Mouse (Mus musculus): ENCODE data around the gene Noxred1. TPM values are rescaled to one million over a fixed set of nuclear protein-coding genes. Genes with fewer than 3 reads are reported as not detected.

Gene Noxred1
- polyA plus RNA-seq, 1 experiment = 4.8 TPM

DNA sequence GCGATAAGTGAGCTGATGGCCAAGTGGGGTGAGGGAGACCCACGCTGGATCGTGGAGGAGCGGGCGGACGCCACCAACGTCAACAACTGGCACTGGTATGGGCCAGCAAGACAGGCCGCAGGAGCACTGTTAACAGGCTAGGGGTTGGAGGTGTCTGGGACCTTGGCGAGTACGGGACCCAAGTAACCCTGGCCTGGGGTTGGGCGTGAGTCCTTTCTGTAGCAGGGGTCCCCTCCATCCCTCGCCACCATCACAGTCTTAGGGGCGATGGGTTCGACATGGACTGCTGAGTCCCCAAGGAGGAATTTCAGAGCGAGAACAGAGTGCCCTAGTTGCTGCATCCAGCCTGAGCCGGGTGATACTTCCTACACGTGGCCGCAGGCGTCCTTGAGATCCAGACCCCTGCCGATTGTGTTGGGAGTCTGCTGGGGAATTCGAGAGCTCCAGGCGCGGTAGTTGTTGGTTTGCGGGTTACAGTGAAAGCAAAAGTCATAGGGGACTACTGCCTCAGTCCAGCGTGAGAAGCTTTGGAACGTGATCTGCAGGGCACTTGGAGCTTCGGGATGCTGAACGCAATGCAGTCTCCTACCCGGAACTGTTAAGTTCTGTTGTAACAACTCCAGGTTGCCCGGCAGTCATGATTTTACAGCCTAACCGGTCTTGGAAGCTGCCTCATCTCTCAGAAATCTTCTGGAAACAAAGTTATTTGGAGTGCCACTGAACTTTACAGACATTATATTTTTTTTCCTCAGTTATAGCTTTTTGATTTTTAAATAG lies 28.5 kb upstream of the Noxred1 start:
- Histone ChIP-seq H3K27me3 (ENCODE audit: control insufficient read depth, insufficient read depth, low read length, poor library complexity, severe bottlenecking) (no peaks in the 10 kb centered on the region), H3K9ac (ENCODE audit: low read depth, poor library complexity, severe bottlenecking) (peak overlapping the region; percentile 55), H3K36me3 (ENCODE audit: control insufficient read depth, insufficient read depth, low read length, poor library complexity, severe bottlenecking) (peaks cover 35% of the 10 kb centered on the region), H3K4me3 (ENCODE audit: low read depth, low read length) (peak overlapping the region; percentile 78), H3K27ac (ENCODE audit: insufficient read depth, low read length) (peak overlapping the region; percentile 3), H3K9me3 (replicated peaks; ENCODE audit: control insufficient read depth, insufficient read depth, low read length, poor library complexity, severe bottlenecking) (no peaks in the 10 kb centered on the region), H3K4me1 (ENCODE audit: control insufficient read depth, insufficient read depth, low read length) (no peaks in the 10 kb centered on the region)
- TF ChIP-seq POLR2A (IDR thresholded peaks at IDR 0.05; ENCODE audit: insufficient read depth, low read length) (no peak), CTCF (IDR thresholded peaks at IDR 0.05; ENCODE audit: low read depth, low read length) (no peak), EP300 (IDR thresholded peaks at IDR 0.05; ENCODE audit: insufficient read depth, low read depth, low read length) (no peak)

- Histone ChIP-seq H3K9me3 (replicated peaks; ENCODE audit: control insufficient read depth, insufficient read depth, low read length, poor library complexity, severe bottlenecking) (no peaks in the 10 kb centered on the region), H3K27me3 (ENCODE audit: control insufficient read depth, insufficient read depth, low read length, poor library complexity, severe bottlenecking) (no peaks in the 10 kb centered on the region), H3K9ac (ENCODE audit: low read depth, poor library complexity, severe bottlenecking) (peak within 1 kb of the TSS; percentile 55), H3K27ac (ENCODE audit: insufficient read depth, low read length) (peak within 1 kb of the TSS; percentile 66), H3K36me3 (ENCODE audit: control insufficient read depth, insufficient read depth, low read length, poor library complexity, severe bottlenecking) (peaks cover 28% of the 10 kb centered on the region), H3K4me3 (ENCODE audit: low read depth, low read length) (peak within 1 kb of the TSS; percentile 78), H3K4me1 (ENCODE audit: control insufficient read depth, insufficient read depth, low read length) (no peaks in the 10 kb centered on the region)
- TF ChIP-seq EP300 (IDR thresholded peaks at IDR 0.05; ENCODE audit: insufficient read depth, low read depth, low read length) = no peak
- peak; percentile 95 for TF ChIP-seq POLR2A (IDR thresholded peaks at IDR 0.05; ENCODE audit: insufficient read depth, low read length)
- TF ChIP-seq CTCF (IDR thresholded peaks at IDR 0.05; ENCODE audit: low read depth, low read length) = no peak
Observed at GRCm38 (mm10) chr12:87266108-87266826, 27.7 kb upstream of the Noxred1 start, which contains the start of the genes Vipas39 and Ahsa1. Vipas39 (minus strand) TSS chr12:87266256. Ahsa1 (plus strand) TSS chr12:87266479.

DNA sequence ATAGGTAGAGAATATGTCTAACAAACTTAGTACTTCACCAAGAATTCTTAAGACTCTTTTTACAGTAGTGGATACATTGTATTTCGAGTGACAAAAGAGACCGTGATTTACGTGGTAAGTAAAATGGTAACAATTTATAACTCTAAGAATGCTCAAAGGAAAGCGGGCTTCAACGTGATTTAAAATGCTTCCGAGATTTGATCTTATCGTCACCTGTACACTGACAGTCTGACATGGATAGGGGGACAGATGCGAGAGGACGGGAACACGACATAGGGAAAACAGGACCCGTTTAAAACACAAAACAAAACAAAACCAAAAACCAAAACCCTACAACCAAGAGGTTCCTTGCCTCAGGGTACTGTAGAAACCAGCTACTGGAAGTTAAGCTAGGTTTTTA lies 26.9 kb upstream of the Noxred1 start:
- peak overlapping the region; percentile 55 for H3K9ac ChIP-seq (ENCODE audit: low read depth, poor library complexity, severe bottlenecking)
- no peaks in the 10 kb centered on the region for H3K27me3 ChIP-seq (ENCODE audit: control insufficient read depth, insufficient read depth, low read length, poor library complexity, severe bottlenecking)
- H3K27ac ChIP-seq (ENCODE audit: insufficient read depth, low read length) = no peak overlapping the region
- no peaks in the 10 kb centered on the region for H3K4me1 ChIP-seq (ENCODE audit: control insufficient read depth, insufficient read depth, low read length)
- H3K4me3 ChIP-seq (ENCODE audit: low read depth, low read length) = peak overlapping the region; percentile 75
- TF ChIP-seq POLR2A (IDR thresholded peaks at IDR 0.05; ENCODE audit: insufficient read depth, low read length) (no peak), CTCF (IDR thresholded peaks at IDR 0.05; ENCODE audit: low read depth, low read length) (no peak), EP300 (IDR thresholded peaks at IDR 0.05; ENCODE audit: insufficient read depth, low read depth, low read length) (no peak)
- no peaks in the 10 kb centered on the region for H3K9me3 ChIP-seq (replicated peaks; ENCODE audit: control insufficient read depth, insufficient read depth, low read length, poor library complexity, severe bottlenecking)
- H3K36me3 ChIP-seq (ENCODE audit: control insufficient read depth, insufficient read depth, low read length, poor library complexity, severe bottlenecking) = peaks cover 22% of the 10 kb centered on the region

- peaks cover 17% of the 10 kb centered on the region for H3K36me3 ChIP-seq (ENCODE audit: control insufficient read depth, insufficient read depth, low read length, poor library complexity, severe bottlenecking)
- no peak overlapping the region for H3K9ac ChIP-seq (ENCODE audit: low read depth, poor library complexity, severe bottlenecking)
- no peak overlapping the region for H3K27ac ChIP-seq (ENCODE audit: insufficient read depth, low read length)
- no peak for TF ChIP-seq EP300 (IDR thresholded peaks at IDR 0.05; ENCODE audit: insufficient read depth, low read depth, low read length)
- no peak for TF ChIP-seq CTCF (IDR thresholded peaks at IDR 0.05; ENCODE audit: low read depth, low read length)
- TF ChIP-seq POLR2A (IDR thresholded peaks at IDR 0.05; ENCODE audit: insufficient read depth, low read length) = no peak
- H3K9me3 ChIP-seq (replicated peaks; ENCODE audit: control insufficient read depth, insufficient read depth, low read length, poor library complexity, severe bottlenecking) = no peaks in the 10 kb centered on the region
- H3K4me1 ChIP-seq (ENCODE audit: control insufficient read depth, insufficient read depth, low read length) = no peaks in the 10 kb centered on the region
- H3K27me3 ChIP-seq (ENCODE audit: control insufficient read depth, insufficient read depth, low read length, poor library complexity, severe bottlenecking) = no peaks in the 10 kb centered on the region
- no peak overlapping the region for H3K4me3 ChIP-seq (ENCODE audit: low read depth, low read length)
Observed at GRCm38 (mm10) chr12:87260562-87260961, 22.0 kb upstream of the Noxred1 start.

DNA sequence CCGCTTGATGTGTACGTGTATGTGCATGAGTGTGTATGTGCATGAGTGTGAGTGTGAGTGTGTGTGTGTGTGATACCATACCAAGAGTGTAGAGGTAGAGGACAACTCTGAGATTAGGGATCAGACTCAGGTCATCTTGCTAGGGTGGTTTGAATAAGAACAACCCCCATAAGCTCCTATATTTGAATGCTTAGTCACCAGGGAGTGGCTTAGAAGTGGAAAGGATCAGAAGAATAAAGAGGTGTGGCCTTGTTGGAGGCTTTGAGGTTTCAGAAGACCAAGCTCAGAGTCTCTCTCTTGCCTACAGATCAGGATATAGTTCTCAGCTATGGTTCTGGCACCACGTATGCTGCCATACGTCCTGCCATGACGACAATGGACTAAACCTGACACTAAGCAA lies 18.1 kb upstream of the Noxred1 start:
- H3K9me3 ChIP-seq (replicated peaks; ENCODE audit: control insufficient read depth, insufficient read depth, low read length, poor library complexity, severe bottlenecking) = no peaks in the 10 kb centered on the region
- H3K4me3 ChIP-seq (ENCODE audit: low read depth, low read length) = no peak overlapping the region
- no peaks in the 10 kb centered on the region for H3K27me3 ChIP-seq (ENCODE audit: control insufficient read depth, insufficient read depth, low read length, poor library complexity, severe bottlenecking)
- H3K36me3 ChIP-seq (ENCODE audit: control insufficient read depth, insufficient read depth, low read length, poor library complexity, severe bottlenecking) = peaks cover 21% of the 10 kb centered on the region
- no peak for TF ChIP-seq POLR2A (IDR thresholded peaks at IDR 0.05; ENCODE audit: insufficient read depth, low read length)
- no peak for TF ChIP-seq EP300 (IDR thresholded peaks at IDR 0.05; ENCODE audit: insufficient read depth, low read depth, low read length)
- no peak for TF ChIP-seq CTCF (IDR thresholded peaks at IDR 0.05; ENCODE audit: low read depth, low read length)
- no peak overlapping the region for H3K9ac ChIP-seq (ENCODE audit: low read depth, poor library complexity, severe bottlenecking)
- no peaks in the 10 kb centered on the region for H3K4me1 ChIP-seq (ENCODE audit: control insufficient read depth, insufficient read depth, low read length)
- no peak overlapping the region for H3K27ac ChIP-seq (ENCODE audit: insufficient read depth, low read length)

DNA sequence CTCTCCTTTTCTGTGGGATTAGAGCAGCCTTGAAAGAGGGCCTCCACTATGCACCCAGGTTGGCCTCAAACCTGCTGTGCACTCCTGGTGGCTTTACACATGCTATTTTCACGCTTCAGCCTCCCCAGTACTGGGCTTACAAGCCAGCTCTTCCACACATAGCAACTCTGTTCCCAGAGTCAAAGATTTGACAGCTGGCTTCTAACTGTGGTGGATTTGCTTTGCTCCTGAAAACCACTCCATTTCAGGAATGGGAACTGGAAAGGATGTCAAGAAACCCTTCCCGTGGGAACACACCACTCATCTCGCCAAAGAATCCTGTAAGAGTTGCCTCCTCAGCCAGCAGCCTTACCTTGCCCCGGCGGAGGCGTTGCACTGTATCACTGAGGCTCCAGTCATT lies 15.3 kb upstream of the Noxred1 start:
- Histone ChIP-seq H3K4me1 (ENCODE audit: control insufficient read depth, insufficient read depth, low read length) (no peaks in the 10 kb centered on the region), H3K9me3 (replicated peaks; ENCODE audit: control insufficient read depth, insufficient read depth, low read length, poor library complexity, severe bottlenecking) (no peaks in the 10 kb centered on the region), H3K27me3 (ENCODE audit: control insufficient read depth, insufficient read depth, low read length, poor library complexity, severe bottlenecking) (no peaks in the 10 kb centered on the region), H3K9ac (ENCODE audit: low read depth, poor library complexity, severe bottlenecking) (no peak overlapping the region), H3K36me3 (ENCODE audit: control insufficient read depth, insufficient read depth, low read length, poor library complexity, severe bottlenecking) (peaks cover 23% of the 10 kb centered on the region), H3K27ac (ENCODE audit: insufficient read depth, low read length) (no peak overlapping the region), H3K4me3 (ENCODE audit: low read depth, low read length) (no peak overlapping the region)
- no peak for TF ChIP-seq POLR2A (IDR thresholded peaks at IDR 0.05; ENCODE audit: insufficient read depth, low read length)
- TF ChIP-seq EP300 (IDR thresholded peaks at IDR 0.05; ENCODE audit: insufficient read depth, low read depth, low read length) = no peak
- TF ChIP-seq CTCF (IDR thresholded peaks at IDR 0.05; ENCODE audit: low read depth, low read length) = no peak

Data from ES-Bruce4 (cell line).